Mouse (Mus musculus) cerebellum, postnatal 36 days (tissue): ENCODE measurements at regions not wholly inside any gene's neighbourhood (a gene's known extent, or its start where the extent isn't known, plus 50 kb on each side); places are given as distances from the start of the nearest gene placed in this dataset.

Experiments used
- DNase-seq, 2 experiments: peaks; one replicate each; pipeline ENCODE4 v3.0.0; 2021 to 2022; ENCODE audit warnings: mixed read lengths in 2 of 2

GRCm38 (mm10) chr14:105628673-105629072 lies 267.9 kb downstream of the Spry2 start:
- no peak for DNase-seq

GRCm38 (mm10) chr14:105624387-105624786 lies 272.2 kb downstream of the Spry2 start:
- DNase-seq = no peak

DNA sequence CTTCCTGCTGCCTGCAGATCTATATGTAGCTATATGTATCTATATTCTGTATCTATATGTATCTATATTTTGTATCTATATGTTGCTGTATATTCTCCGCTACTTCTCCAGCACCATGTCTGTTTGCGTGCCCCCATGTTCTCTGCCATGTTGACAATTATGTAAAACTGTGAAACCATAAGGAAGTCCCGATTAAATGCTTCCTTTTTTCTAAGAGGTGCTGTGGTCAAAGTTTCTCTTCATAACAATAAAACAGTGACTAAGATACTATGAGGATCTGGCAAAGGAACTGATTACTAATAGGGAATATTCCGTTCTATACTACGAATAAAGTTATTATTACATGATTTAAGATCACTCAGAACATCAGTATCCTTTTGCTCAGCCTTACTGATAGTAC lies 274.5 kb downstream of the Spry2 start:
- no peak for DNase-seq

DNA sequence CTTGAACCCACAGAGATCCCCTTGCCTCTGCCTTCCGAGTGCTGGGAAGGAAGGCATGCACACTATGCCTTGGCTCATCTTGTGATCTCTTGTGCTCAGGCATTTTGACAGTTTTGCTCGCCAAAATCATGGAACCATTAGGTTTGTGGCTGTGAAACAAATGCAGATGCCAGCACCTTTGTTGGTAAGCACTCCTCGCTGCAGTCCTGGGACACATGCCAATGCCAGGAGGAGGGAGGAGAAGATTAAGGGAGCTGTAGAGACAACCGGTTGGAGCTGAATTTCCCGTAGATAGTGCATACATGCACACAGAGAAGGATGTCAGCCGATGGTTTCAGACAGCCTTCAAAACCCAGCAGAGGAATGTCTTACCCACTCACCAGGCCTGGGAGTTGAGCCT lies 275.5 kb downstream of the Spry2 start:
- DNase-seq = peak; percentile 17 to 20

GRCm38 (mm10) chr14:105619449-105619848 lies 277.2 kb downstream of the Spry2 start:
- DNase-seq = no peak

- DNase-seq = no peak
Measured at GRCm38 (mm10) chr14:105615766-105616165, 280.9 kb downstream of the Spry2 start.

GRCm38 (mm10) chr14:105612794-105613193 lies 283.8 kb downstream of the Spry2 start:
- DNase-seq = no peak

GRCm38 (mm10) chr14:105608804-105609203 lies 287.8 kb downstream of the Spry2 start:
- no peak for DNase-seq

DNA sequence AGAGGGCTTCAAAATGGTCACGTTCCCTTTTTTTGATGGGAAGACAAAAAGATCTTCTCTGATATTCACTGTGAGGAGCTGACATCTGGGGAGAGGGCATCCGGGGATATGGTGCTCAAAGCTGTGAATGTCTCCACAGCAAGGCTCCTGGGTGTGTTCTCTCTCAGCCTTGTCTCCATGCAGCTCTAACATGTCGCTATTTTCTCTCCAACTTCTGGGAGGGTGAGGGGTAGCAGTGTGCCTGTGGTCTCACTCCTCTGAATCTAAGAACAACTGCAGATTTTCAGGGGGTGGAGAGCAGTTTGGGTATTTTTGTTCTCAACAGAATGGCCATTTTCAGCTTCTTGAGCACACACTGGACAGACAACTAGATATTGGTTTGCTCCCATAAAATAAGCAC lies 290.1 kb downstream of the Spry2 start:
- no peak for DNase-seq

GRCm38 (mm10) chr14:105604451-105604850 lies 292.2 kb downstream of the Spry2 start:
- DNase-seq = no peak

GRCm38 (mm10) chr14:105603047-105603461 lies 293.6 kb downstream of the Spry2 start:
- no peak for DNase-seq

DNA sequence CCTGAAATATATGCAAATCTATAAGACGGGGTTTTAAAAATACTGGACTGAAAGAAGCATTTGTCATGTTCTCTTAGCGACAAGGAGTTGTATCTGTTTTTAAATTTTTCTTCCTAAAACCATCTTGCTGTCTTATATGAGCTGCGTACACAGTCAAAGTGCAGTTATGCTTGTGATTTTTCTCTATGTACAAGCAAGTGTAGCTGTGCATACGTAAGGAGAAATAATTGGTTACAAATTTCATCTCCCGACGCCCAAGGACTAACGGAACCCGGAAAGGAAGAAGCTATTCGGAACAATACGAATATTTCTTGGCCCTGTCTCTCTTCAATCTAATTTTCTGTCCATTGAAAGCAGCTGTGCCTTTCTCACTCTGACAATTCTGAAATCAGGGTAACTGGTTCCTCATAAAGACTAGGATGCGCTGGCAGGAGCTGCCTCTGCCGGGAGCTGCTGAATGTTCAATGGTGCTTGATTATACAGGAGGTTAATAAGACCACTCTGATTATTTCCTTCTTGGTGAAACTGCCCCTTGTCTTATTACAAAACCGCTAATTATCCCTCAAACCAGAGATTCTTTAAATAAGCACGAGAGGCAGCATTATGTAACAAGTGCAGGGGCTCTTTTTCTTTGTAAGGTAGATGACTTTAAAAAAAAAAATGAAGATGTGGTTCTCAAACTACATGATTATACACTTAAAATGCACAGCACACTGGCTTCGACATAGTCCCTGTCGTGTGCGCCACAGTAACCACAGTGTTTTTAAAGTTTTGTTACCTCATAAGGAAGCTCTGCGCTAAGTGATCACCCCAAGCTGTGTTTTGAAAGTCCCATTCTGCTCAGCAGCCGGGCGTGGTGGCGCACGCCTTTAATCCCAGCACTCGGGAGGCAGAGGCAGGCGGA lies 296.8 kb downstream of the Spry2 start:
- no peak for DNase-seq

DNA sequence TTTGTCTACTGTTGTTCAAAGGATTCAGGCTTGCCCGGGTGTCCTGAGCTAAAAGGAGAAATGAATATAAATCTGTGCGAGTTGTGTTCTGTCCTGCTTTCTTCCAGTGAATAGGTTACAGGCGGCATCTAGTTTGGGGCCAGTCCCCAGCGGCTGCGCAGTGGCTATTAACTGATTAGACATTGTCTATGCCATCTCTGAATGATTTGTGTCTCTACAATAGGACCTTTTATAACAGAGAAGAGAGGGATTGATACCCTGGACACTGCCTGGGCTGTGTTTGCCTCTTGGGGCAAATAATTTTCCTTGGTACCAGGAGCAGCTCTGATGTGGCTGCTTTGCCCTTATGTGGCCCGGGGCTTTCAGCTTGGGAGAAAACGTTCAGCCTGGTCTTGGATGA lies 306.9 kb downstream of the Spry2 start:
- no peak for DNase-seq

DNA sequence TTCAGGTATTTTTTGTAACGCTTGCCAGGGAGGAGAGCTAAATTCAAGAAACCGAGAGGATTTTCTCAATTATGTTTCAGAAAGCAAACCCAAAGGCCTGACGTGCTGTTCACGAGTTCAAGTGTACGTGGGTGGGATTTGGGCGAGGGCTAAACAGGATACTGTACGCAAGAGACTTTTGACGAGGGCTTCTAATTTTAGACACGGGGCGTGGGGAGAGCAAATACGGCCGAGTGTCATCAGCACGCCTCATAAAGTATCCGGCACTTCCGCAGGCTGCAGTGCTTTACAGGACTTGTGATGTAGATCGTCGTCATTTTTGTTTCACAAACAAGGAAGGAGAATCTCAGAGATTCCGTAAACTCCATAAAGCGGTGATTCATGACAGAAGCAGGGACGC lies 307.4 kb downstream of the Spry2 start:
- DNase-seq = no peak

- DNase-seq = peak in 1 of 2 experiments; percentile 34
Measured at GRCm38 (mm10) chr14:105588391-105589163, 308.0 kb downstream of the Spry2 start.

- DNase-seq = no peak
Measured at GRCm38 (mm10) chr14:105588029-105588390, 308.6 kb downstream of the Spry2 start.

GRCm38 (mm10) chr14:105584632-105585031 lies 312.0 kb downstream of the Spry2 start:
- DNase-seq = no peak

DNA sequence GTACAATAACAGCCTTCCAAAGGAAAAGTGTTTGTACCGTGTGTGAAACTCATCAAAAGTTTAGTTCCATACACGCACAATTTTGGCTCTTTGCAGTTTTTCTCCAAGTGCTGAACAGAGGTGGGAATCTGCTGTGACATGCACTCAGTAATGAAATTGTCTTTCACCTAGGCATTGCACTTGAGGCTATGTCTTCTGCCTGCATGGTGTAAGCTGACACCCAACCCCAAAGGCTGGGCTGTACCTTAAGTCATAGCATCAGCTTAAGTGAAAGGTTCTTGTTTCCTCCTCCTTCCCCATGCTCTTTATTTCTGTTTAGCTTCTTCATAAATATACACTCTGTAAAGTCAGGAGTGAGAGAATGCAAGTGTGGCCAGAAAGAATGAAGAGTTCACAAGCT lies 313.1 kb downstream of the Spry2 start:
- no peak for DNase-seq

DNA sequence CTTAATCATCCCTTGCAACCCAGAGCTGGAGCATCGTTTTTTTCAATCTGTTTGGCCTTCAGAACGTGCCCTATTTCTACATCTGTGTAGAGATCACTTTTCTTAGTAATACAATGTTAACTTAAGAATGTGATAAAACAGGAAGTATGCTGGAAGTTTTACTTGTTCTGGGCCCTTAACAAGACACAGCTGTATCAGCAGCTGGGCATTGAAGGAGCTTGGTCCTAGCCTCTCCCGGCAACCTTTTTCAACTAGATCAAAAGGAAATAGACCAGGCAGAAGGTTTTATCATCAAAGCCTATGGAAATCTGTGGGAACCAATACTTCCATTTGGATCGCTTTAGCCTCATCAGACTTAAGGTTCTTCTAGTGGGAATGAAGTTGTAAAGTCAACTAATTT lies 317.9 kb downstream of the Ndfip2 start:
- DNase-seq = no peak

- no peak for DNase-seq
Measured at GRCm38 (mm10) chr14:105572036-105572891, 313.9 kb downstream of the Ndfip2 start.

DNA sequence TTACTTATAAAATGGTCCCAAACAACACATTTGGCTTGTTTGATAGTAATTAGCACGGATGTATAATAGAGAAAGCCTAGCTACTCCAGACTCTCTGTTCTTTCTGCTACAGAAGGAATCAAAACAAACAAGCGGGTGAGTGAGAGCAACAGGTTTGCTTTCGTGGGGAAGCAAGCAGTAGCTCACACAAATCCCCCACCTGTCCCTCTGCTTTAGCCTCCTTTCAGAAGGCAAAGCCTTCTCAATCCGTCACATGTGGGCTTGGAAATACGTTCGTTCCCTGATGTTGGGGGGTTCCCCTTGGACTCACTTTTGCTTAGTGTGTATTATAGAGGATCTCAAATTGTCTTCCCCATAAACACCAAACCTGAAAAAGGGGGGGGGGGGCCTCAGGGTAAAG lies 311.8 kb downstream of the Ndfip2 start:
- DNase-seq = no peak

DNA sequence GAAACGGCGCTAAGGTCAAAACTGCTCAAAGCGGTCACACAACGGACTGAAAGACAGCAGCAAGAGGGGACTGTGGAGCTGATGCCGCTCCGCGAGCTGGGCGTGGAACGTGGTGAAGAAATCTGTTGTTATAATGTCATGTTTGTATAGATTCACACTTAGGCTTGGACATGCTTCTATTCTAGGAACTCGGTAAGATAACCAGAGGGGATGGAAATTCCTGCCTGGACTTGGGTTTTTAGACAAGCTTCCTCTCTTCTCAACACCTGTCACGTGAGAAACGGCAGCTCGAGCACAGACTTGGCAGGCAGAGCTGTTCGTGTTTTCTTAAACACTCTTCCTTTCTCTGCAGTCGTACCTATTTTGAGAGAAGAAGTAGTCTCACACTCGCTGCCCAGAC lies 307.5 kb downstream of the Ndfip2 start:
- DNase-seq = no peak

GRCm38 (mm10) chr14:105562843-105563242 lies 304.5 kb downstream of the Ndfip2 start:
- no peak for DNase-seq
